Mouse (Mus musculus): ENCODE data around the gene Fbxl2.

DNA sequence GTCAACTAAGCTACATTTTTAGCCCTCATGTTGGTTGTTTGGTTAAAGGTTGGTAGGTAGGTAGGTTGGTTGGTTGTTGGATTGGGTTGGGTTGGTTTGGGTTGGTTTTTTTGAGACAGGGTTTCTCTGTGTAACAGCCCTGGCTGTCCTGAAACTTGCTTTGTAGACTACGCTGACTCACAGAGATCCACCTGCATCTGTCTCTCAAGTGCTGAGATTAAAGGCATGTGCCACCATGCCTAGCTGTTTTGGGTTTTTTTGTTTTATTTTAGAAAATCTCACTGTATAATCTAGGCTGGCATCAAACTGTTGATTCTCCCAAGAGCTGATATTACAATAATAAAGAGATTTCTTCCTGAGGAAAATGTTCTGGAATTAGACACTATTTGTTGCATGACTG lies 102.6 kb downstream of the Fbxl2 start:
- TF ChIP-seq CTCF (IDR thresholded peaks at IDR 0.05; ENCODE audit: low read depth) (no peak), EP300 (IDR thresholded peaks at IDR 0.05; ENCODE audit: low read depth) (no peak)

All from heart, postnatal 0 days (tissue).